Mouse (Mus musculus) CH12.LX (cell line): ENCODE results near the gene Lrch1.

Experiments
- CTCF ChIP-seq, 2 experiments: IDR thresholded peaks in 1 of 2; conservative IDR thresholded peaks in 1 of 2; 2 replicates each; pipeline ENCODE4 v1.5.1; 2011 to 2012; ENCODE audit warnings: low read depth in 2 of 2, low read length in 2 of 2, improper control_type of control experiment in 1 of 2, inconsistent platforms in 1 of 2, mild to moderate bottlenecking in 1 of 2, moderate library complexity in 1 of 2
- GABPA ChIP-seq: IDR thresholded peaks from 2 replicates; pipeline ENCODE4 v1.6.1; 2012; ENCODE audit warnings: low read depth, low read length, improper control_type of control experiment, inconsistent platforms; ENCODE audit not compliant: insufficient replicate concordance
- USF1 ChIP-seq: IDR thresholded peaks from 2 replicates; pipeline ENCODE4 v1.6.1; 2014; ENCODE audit warnings: low read depth, mild to moderate bottlenecking, inconsistent platforms, low read length, improper control_type of control experiment

DNA sequence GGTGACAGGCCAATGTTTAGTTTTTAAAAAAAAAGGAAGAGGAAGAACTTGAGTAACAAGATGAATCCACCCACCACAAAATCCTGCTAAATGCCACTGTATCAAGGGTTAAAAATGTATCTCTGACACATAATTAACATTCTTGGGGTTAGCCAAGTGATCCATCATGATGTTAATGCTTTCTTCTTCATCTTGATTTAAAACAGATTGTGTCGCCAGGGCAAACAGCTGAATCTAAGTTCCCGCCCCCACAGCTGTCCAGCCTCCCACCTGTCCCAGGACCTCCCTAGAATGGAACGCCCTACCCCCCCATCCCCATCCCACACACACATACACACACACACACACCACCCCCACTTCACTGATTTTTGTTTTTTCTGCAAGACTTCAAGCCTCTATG lies 64.9 kb downstream of the Lrch1 start:
- TF ChIP-seq GABPA (no peak), CTCF (conservative IDR thresholded peaks at IDR 0.05 in 1 of 2, IDR thresholded peaks at IDR 0.05 in 1 of 2; ENCODE audit: low read depth in 2 of 2, low read length in 2 of 2) (no peak), USF1 (no peak)
